ENCODE assay signal across 17 mouse cellular contexts in genomic region chrX:101285953-101286670, GRCm38 (mm10). TPM values are rescaled to one million over a fixed set of nuclear protein-coding genes. Genes with fewer than 3 reads are reported as not detected.
A peak's percentile ranks its signal among the peaks of the same experiment; 100 is the strongest.
DNase-seq lines count a peak whose midpoint lies in the region; ATAC-seq and TF ChIP-seq lines count a peak whose summit lies in the region.
"Had no signal": no experiment of that assay in that cellular context is flagged by ENCODE, and none has a peak within 500 bp of the region (broad histone marks: within the 10 kb centered on the region; RNA-seq: fewer than 3 reads in every experiment).

No protein-coding gene starts in this region.

- no peak for DNase-seq in liver, embryonic 14.5 days (ENCODE audit: low read depth in 3 of 3, low spot score in 3 of 3)
- DNase-seq in liver, postnatal 0 days = no peak
- no peak for DNase-seq in neural tube, embryonic 10.5 days (ENCODE audit: extremely low spot score, low spot score)

- no peaks in the 10 kb centered on the region for H3K9me3 ChIP-seq in hindbrain, embryonic 16.5 days (ENCODE audit: control insufficient read depth, low read length)
- no peaks in the 10 kb centered on the region for H3K9me3 ChIP-seq in hindbrain, embryonic 13.5 days
- no peaks in the 10 kb centered on the region for H3K9me3 ChIP-seq in liver, embryonic 14.5 days (ENCODE audit: control insufficient read depth, low read length)
- H3K9me3 ChIP-seq in liver, postnatal 0 days (ENCODE audit: low read length) = no peaks in the 10 kb centered on the region
- H3K9me3 ChIP-seq in neural tube, embryonic 14.5 days (ENCODE audit: control insufficient read depth, low read length) = no peaks in the 10 kb centered on the region
- H3K9me3 ChIP-seq: embryonic facial prominence, embryonic 12.5 days; heart, embryonic 12.5 days had no signal

- no peaks in the 10 kb centered on the region for H3K27me3 ChIP-seq in hindbrain, embryonic 16.5 days (replicated peaks; ENCODE audit: control insufficient read depth, insufficient read depth, low read length)
- H3K27me3 ChIP-seq in hindbrain, embryonic 13.5 days = no peaks in the 10 kb centered on the region
- H3K27me3 ChIP-seq in liver, embryonic 14.5 days (ENCODE audit: control insufficient read depth, insufficient read depth, low read length) = no peaks in the 10 kb centered on the region
- H3K27me3 ChIP-seq in liver, postnatal 0 days (ENCODE audit: insufficient read depth, low read length) = no peaks in the 10 kb centered on the region
- H3K27me3 ChIP-seq in neural tube, embryonic 14.5 days (ENCODE audit: control insufficient read depth, insufficient read depth, low read length) = no peaks in the 10 kb centered on the region
- H3K27me3 ChIP-seq: CH12.LX, Patski had no signal

- H3K36me3 ChIP-seq in hindbrain, embryonic 16.5 days (ENCODE audit: control insufficient read depth, insufficient read depth, low read length) = peaks cover 13% of the 10 kb centered on the region
- H3K36me3 ChIP-seq in hindbrain, embryonic 13.5 days = peaks cover 85% of the 10 kb centered on the region
- peaks cover 76% of the 10 kb centered on the region for H3K36me3 ChIP-seq in liver, embryonic 14.5 days (replicated peaks; ENCODE audit: control insufficient read depth, insufficient read depth, low read depth)
- peaks cover 35% of the 10 kb centered on the region for H3K36me3 ChIP-seq in liver, postnatal 0 days (replicated peaks; ENCODE audit: insufficient read depth, low read length)
- H3K36me3 ChIP-seq in neural tube, embryonic 14.5 days (ENCODE audit: control insufficient read depth, insufficient read depth, low read length) = peaks cover 22% of the 10 kb centered on the region

- peak; percentile 30; the same call in 1 of the 2 replicates for ATAC-seq in hindbrain, embryonic 16.5 days
- ATAC-seq in hindbrain, embryonic 13.5 days (ENCODE audit: low FRiP score) = no peak
- ATAC-seq in liver, embryonic 14.5 days (ENCODE audit: insufficient read depth) = no peak
- ATAC-seq in liver, postnatal 0 days = no peak
- ATAC-seq in neural tube, embryonic 14.5 days (ENCODE audit: low read depth) = peak; percentile 4; the same call in 1 of the 2 replicates
- ATAC-seq: Patski had no signal

- no peaks in the 10 kb centered on the region for H3K4me1 ChIP-seq in hindbrain, embryonic 16.5 days (ENCODE audit: control insufficient read depth, insufficient read depth, low read depth, low read length)
- H3K4me1 ChIP-seq in hindbrain, embryonic 13.5 days (replicated peaks) = no peaks in the 10 kb centered on the region
- peaks cover 33 to 45% of the 10 kb centered on the region in 2 experiments for H3K4me1 ChIP-seq in liver, embryonic 14.5 days (replicated peaks; ENCODE audit: control insufficient read depth in 2 of 2, insufficient read depth in 2 of 2, low read length in 1 of 2)
- H3K4me1 ChIP-seq in liver, postnatal 0 days (ENCODE audit: insufficient read depth) = peaks cover 3% of the 10 kb centered on the region; the same call in 1 of the 2 replicates
- H3K4me1 ChIP-seq in neural tube, embryonic 14.5 days (ENCODE audit: control insufficient read depth, insufficient read depth, low read length) = no peaks in the 10 kb centered on the region
- H3K4me1 ChIP-seq: embryonic facial prominence, embryonic 12.5 days had no signal

- 95% methylated on average over 14 of the region's 14 CpGs for WGBS in hindbrain, embryonic 16.5 days
- WGBS in hindbrain, embryonic 13.5 days = 93% methylated on average over 14 of the region's 14 CpGs
- 83% methylated on average over 14 of the region's 14 CpGs for WGBS in liver, embryonic 14.5 days (ENCODE audit: insufficient replicate concordance)
- 88% methylated on average over 14 of the region's 14 CpGs for WGBS in liver, postnatal 0 days (ENCODE audit: insufficient replicate concordance)
- 94% methylated on average over 14 of the region's 14 CpGs for WGBS in neural tube, embryonic 14.5 days

- no peak overlapping the region for H3K27ac ChIP-seq in hindbrain, embryonic 16.5 days (ENCODE audit: low read depth, low read length)
- no peak overlapping the region for H3K27ac ChIP-seq in hindbrain, embryonic 13.5 days
- H3K27ac ChIP-seq in liver, embryonic 14.5 days = peak overlapping the region; percentile 97
- no peak overlapping the region for H3K27ac ChIP-seq in liver, postnatal 0 days (ENCODE audit: low read depth)
- H3K27ac ChIP-seq in neural tube, embryonic 14.5 days (ENCODE audit: low read depth, low read length) = no peak overlapping the region
- H3K27ac ChIP-seq: embryonic facial prominence, embryonic 12.5 days had no signal

- TF ChIP-seq EP300 in liver, embryonic 14.5 days (IDR thresholded peaks at IDR 0.05; ENCODE audit: low read depth) = no peak
- no peak for TF ChIP-seq EP300 in liver, postnatal 0 days (IDR thresholded peaks at IDR 0.05; ENCODE audit: low read depth)

- no peak for TF ChIP-seq CTCF in liver, embryonic 14.5 days (IDR thresholded peaks at IDR 0.05; ENCODE audit: low read depth)
- no peak for TF ChIP-seq CTCF in liver, postnatal 0 days (IDR thresholded peaks at IDR 0.05; ENCODE audit: low read depth)

- no peak overlapping the region for H3K4me2 ChIP-seq in hindbrain, embryonic 16.5 days (ENCODE audit: low read length)
- no peak overlapping the region for H3K4me2 ChIP-seq in hindbrain, embryonic 13.5 days
- H3K4me2 ChIP-seq in liver, embryonic 14.5 days (ENCODE audit: low read depth) = no peak overlapping the region
- H3K4me2 ChIP-seq in liver, postnatal 0 days (ENCODE audit: low read depth, low read length) = no peak overlapping the region
- H3K4me2 ChIP-seq in neural tube, embryonic 14.5 days (ENCODE audit: low read depth, low read length) = no peak overlapping the region
- H3K4me2 ChIP-seq: embryonic facial prominence, embryonic 12.5 days; heart, embryonic 12.5 days had no signal

- no peak overlapping the region for H3K4me3 ChIP-seq in hindbrain, embryonic 16.5 days (ENCODE audit: low read length)
- H3K4me3 ChIP-seq in hindbrain, embryonic 13.5 days = no peak overlapping the region
- H3K4me3 ChIP-seq in liver, embryonic 14.5 days (ENCODE audit: insufficient read depth in 1 of 2, low read depth in 2 of 2, low read length in 2 of 2) = no peak overlapping the region
- H3K4me3 ChIP-seq in liver, postnatal 0 days (ENCODE audit: low read depth, low read length) = no peak overlapping the region
- H3K4me3 ChIP-seq in neural tube, embryonic 14.5 days (ENCODE audit: low read depth, low read length) = no peak overlapping the region
- H3K4me3 ChIP-seq: embryonic facial prominence, embryonic 12.5 days; heart, embryonic 12.5 days had no signal

- no peak overlapping the region for H3K9ac ChIP-seq in hindbrain, embryonic 16.5 days (ENCODE audit: low read depth, low read length)
- H3K9ac ChIP-seq in hindbrain, embryonic 13.5 days = no peak overlapping the region
- no peak overlapping the region for H3K9ac ChIP-seq in liver, embryonic 14.5 days (replicated peaks)
- H3K9ac ChIP-seq in liver, postnatal 0 days (replicated peaks) = no peak overlapping the region
- no peak overlapping the region for H3K9ac ChIP-seq in neural tube, embryonic 14.5 days (replicated peaks; ENCODE audit: low read depth, low read length)
- H3K9ac ChIP-seq: embryonic facial prominence, embryonic 12.5 days; forebrain, postnatal 0 days; heart, embryonic 12.5 days had no signal

RNA-seq across cellular contexts. Expression of gene Med12, which starts 12.3 kb away (rescaled TPM):
- polyA plus RNA-seq in hindbrain, embryonic 16.5 days (2015; fragmentation: Nextera tagmentation; extraction: Ambion mirVana) = 17.6 and 25.2 TPM in 2 replicates
- polyA plus RNA-seq in hindbrain, embryonic 13.5 days (2015; fragmentation: Nextera tagmentation; extraction: Ambion mirVana) = 26.6 and 28.6 TPM in 2 replicates
- polyA plus RNA-seq in liver, embryonic 14.5 days (2012; rRNA removed) = 34.3 and 37.8 TPM in 2 replicates
- 21.9 and 27.5 TPM in 2 replicates for polyA plus RNA-seq in liver, embryonic 14.5 days (2014; fragmentation: Nextera tagmentation; extraction: Ambion mirVana)
- 10.2 and 14.3 TPM in 2 replicates for polyA plus RNA-seq in liver, postnatal 0 days (2015; fragmentation: Nextera tagmentation; extraction: Ambion mirVana)
- polyA plus RNA-seq in neural tube, embryonic 14.5 days (2014; fragmentation: Nextera tagmentation; extraction: Ambion mirVana) = 32.0 and 34.2 TPM in 2 replicates

RNA-seq across cellular contexts. Expression of gene Nlgn3, which starts 12.9 kb away (rescaled TPM):
- 88.0 and 92.3 TPM in 2 replicates for polyA plus RNA-seq in hindbrain, embryonic 16.5 days (2015; fragmentation: Nextera tagmentation; extraction: Ambion mirVana)
- 60.1 and 61.2 TPM in 2 replicates for polyA plus RNA-seq in hindbrain, embryonic 13.5 days (2015; fragmentation: Nextera tagmentation; extraction: Ambion mirVana)
- 0.03 and 0.06 TPM in 2 replicates for polyA plus RNA-seq in liver, embryonic 14.5 days (2012; rRNA removed)
- 0.05 and 0.08 TPM in 2 replicates for polyA plus RNA-seq in liver, embryonic 14.5 days (2014; fragmentation: Nextera tagmentation; extraction: Ambion mirVana)
- polyA plus RNA-seq in liver, postnatal 0 days (2015; fragmentation: Nextera tagmentation; extraction: Ambion mirVana) = 0.05 and 0.06 TPM in 2 replicates
- polyA plus RNA-seq in neural tube, embryonic 14.5 days (2014; fragmentation: Nextera tagmentation; extraction: Ambion mirVana) = 91.8 and 121 TPM in 2 replicates

RNA-seq across cellular contexts. Expression of gene Gm20489, which starts 17.3 kb away (rescaled TPM):
- polyA plus RNA-seq in hindbrain, embryonic 16.5 days (2015; fragmentation: Nextera tagmentation; extraction: Ambion mirVana) = not detected in 2 replicates
- polyA plus RNA-seq in hindbrain, embryonic 13.5 days (2015; fragmentation: Nextera tagmentation; extraction: Ambion mirVana) = not detected in 2 replicates
- polyA plus RNA-seq in liver, embryonic 14.5 days (2012; rRNA removed) = not detected in 2 replicates
- polyA plus RNA-seq in liver, embryonic 14.5 days (2014; fragmentation: Nextera tagmentation; extraction: Ambion mirVana) = not detected in 2 replicates
- polyA plus RNA-seq in liver, postnatal 0 days (2015; fragmentation: Nextera tagmentation; extraction: Ambion mirVana) = not detected in 2 replicates
- polyA plus RNA-seq in neural tube, embryonic 14.5 days (2014; fragmentation: Nextera tagmentation; extraction: Ambion mirVana) = not detected in 2 replicates
- polyA plus RNA-seq: activated CD4-positive, CD25-positive, alpha-beta regulatory T cell, adult 4 months; cortical plate, adult 2 months; embryonic facial prominence, embryonic 12.5 days; forebrain, embryonic 11.5 days; forebrain, postnatal 0 days; gonadal fat pad, adult 2 months; heart, embryonic 12.5 days; heart, embryonic 16.5 days; hindbrain, embryonic 11.5 days; Patski had no signal

RNA-seq across cellular contexts. Expression of gene Il2rg, which starts 18.1 kb away (rescaled TPM):
- 6.8 and 7.9 TPM in 2 replicates for polyA plus RNA-seq in hindbrain, embryonic 16.5 days (2015; fragmentation: Nextera tagmentation; extraction: Ambion mirVana)
- 5.4 and 6.2 TPM in 2 replicates for polyA plus RNA-seq in hindbrain, embryonic 13.5 days (2015; fragmentation: Nextera tagmentation; extraction: Ambion mirVana)
- 5.5 and 6.4 TPM in 2 replicates for polyA plus RNA-seq in liver, embryonic 14.5 days (2012; rRNA removed)
- 7.8 and 8.3 TPM in 2 replicates for polyA plus RNA-seq in liver, embryonic 14.5 days (2014; fragmentation: Nextera tagmentation; extraction: Ambion mirVana)
- 7.7 and 8.0 TPM in 2 replicates for polyA plus RNA-seq in liver, postnatal 0 days (2015; fragmentation: Nextera tagmentation; extraction: Ambion mirVana)
- polyA plus RNA-seq in neural tube, embryonic 14.5 days (2014; fragmentation: Nextera tagmentation; extraction: Ambion mirVana) = 2.7 and 5.1 TPM in 2 replicates

RNA-seq across cellular contexts. Expression of gene Gm614, which starts 22.3 kb away (rescaled TPM):
- polyA plus RNA-seq in hindbrain, embryonic 16.5 days (2015; fragmentation: Nextera tagmentation; extraction: Ambion mirVana) = not detected in 2 replicates
- polyA plus RNA-seq in hindbrain, embryonic 13.5 days (2015; fragmentation: Nextera tagmentation; extraction: Ambion mirVana) = 0.27 TPM in 1 of 2 replicates, not detected in the other
- polyA plus RNA-seq in liver, embryonic 14.5 days (2012; rRNA removed) = 0.06 TPM in 1 of 2 replicates, not detected in the other
- polyA plus RNA-seq in liver, embryonic 14.5 days (2014; fragmentation: Nextera tagmentation; extraction: Ambion mirVana) = not detected in 2 replicates
- polyA plus RNA-seq in liver, postnatal 0 days (2015; fragmentation: Nextera tagmentation; extraction: Ambion mirVana) = not detected in 2 replicates
- polyA plus RNA-seq in neural tube, embryonic 14.5 days (2014; fragmentation: Nextera tagmentation; extraction: Ambion mirVana) = not detected in 2 replicates
- polyA plus RNA-seq: cortical plate, adult 2 months; embryonic facial prominence, embryonic 12.5 days; forebrain, embryonic 11.5 days; forebrain, postnatal 0 days; heart, embryonic 12.5 days; hindbrain, embryonic 11.5 days; Patski had no signal

Comparison
In these comparisons a context has a peak if more than half of its experiments do, and no peak if none do; other contexts are left out.
1. ATAC-seq: peak in hindbrain, embryonic 16.5 days (single experiment) and neural tube, embryonic 14.5 days (single experiment); none in hindbrain, embryonic 13.5 days (single experiment), liver, embryonic 14.5 days (single experiment) and liver, postnatal 0 days (single experiment).
2. RNA of gene Nlgn3, which starts 12.9 kb away (polyA plus RNA-seq): 91.8 to 121 TPM in neural tube, embryonic 14.5 days, 88.0 to 92.3 TPM in hindbrain, embryonic 16.5 days and 60.1 to 61.2 TPM in hindbrain, embryonic 13.5 days; 0.05 to 0.06 TPM in liver, postnatal 0 days and 0.03 to 0.08 TPM in liver, embryonic 14.5 days; every median in the first group is over 10 times any median in the second.